Mouse (Mus musculus) myocyte (in vitro differentiated cells): Measurements from ENCODE around the gene Sipa1l1.

Experiments
- POLR2A ChIP-seq: IDR thresholded peaks from one replicate; pipeline ENCODE4 v1.6.1; 2011; ENCODE audit warnings: low read depth, mild to moderate bottlenecking, control low read depth, moderate library complexity; ENCODE audit not compliant: insufficient read length
- TCF12 ChIP-seq: IDR thresholded peaks from one replicate; pipeline ENCODE4 v1.6.1; 2011; ENCODE audit warnings: mild to moderate bottlenecking, control low read depth; ENCODE audit not compliant: poor library complexity, insufficient read depth, severe bottlenecking
- USF1 ChIP-seq: IDR thresholded peaks from one replicate; pipeline ENCODE4 v1.6.1; 2011; ENCODE audit warnings: low read depth, mild to moderate bottlenecking, control low read depth, moderate library complexity

GRCm38 (mm10) chr12:82497866-82498631 lies 328.9 kb downstream of the Sipa1l1 start:
- TF ChIP-seq TCF12, result no peak
- TF ChIP-seq POLR2A, result no peak
- TF ChIP-seq USF1, result no peak
